Mouse (Mus musculus) spleen, adult 12 weeks (tissue): ENCODE measurements around the gene Scn1a.

ENCODE experiments used
- DNase-seq: peaks from one replicate; pipeline ENCODE4 v3.0.0; 2022; ENCODE audit warnings: low spot score

The Scn1a gene

GRCm38 (mm10) chr2:66440711-66441110 is at the start of gene Scn1a:
TSS of gene Scn1a (minus strand) at chr2:66440840.
- DNase-seq, result no peak

- no peak for DNase-seq
These were observed 37.8 kb upstream of the Scn1a start for GRCm38 (mm10) chr2:66478395-66478794.

GRCm38 (mm10) chr2:66473181-66473822 is 32.7 kb upstream of the Scn1a start:
- DNase-seq, result no peak

- no peak for DNase-seq
These were observed 24.8 kb upstream of the Scn1a start for GRCm38 (mm10) chr2:66465484-66465883.

GRCm38 (mm10) chr2:66464874-66465458 is 24.3 kb upstream of the Scn1a start:
- DNase-seq, result no peak

GRCm38 (mm10) chr2:66463916-66464315 is 23.3 kb upstream of the Scn1a start:
- DNase-seq, result no peak

- DNase-seq, result no peak
These were observed 21.8 kb upstream of the Scn1a start for GRCm38 (mm10) chr2:66462458-66462857.

GRCm38 (mm10) chr2:66439764-66440471 is 722 bp downstream of the Scn1a start:
- DNase-seq, result no peak

GRCm38 (mm10) chr2:66436286-66436685 is 4.4 kb downstream of the Scn1a start:
- DNase-seq, result no peak

GRCm38 (mm10) chr2:66409740-66410290 is 30.8 kb downstream of the Scn1a start:
- DNase-seq, result no peak

GRCm38 (mm10) chr2:66408899-66409739 is 31.5 kb downstream of the Scn1a start:
- DNase-seq, result no peak

- no peak for DNase-seq
These were observed 32.2 kb downstream of the Scn1a start for GRCm38 (mm10) chr2:66408456-66408855.

- DNase-seq, result no peak
These were observed 48.1 kb downstream of the Scn1a start for GRCm38 (mm10) chr2:66392586-66392985.

- DNase-seq, result no peak
These were observed 72.7 kb downstream of the Scn1a start for GRCm38 (mm10) chr2:66367957-66368356.

- no peak for DNase-seq
These were observed 90.0 kb downstream of the Scn1a start for GRCm38 (mm10) chr2:66350590-66350989.

GRCm38 (mm10) chr2:66346622-66347021 is 94.0 kb downstream of the Scn1a start:
- DNase-seq, result no peak

- no peak for DNase-seq
These were observed 94.5 kb downstream of the Scn1a start for GRCm38 (mm10) chr2:66346181-66346580.

GRCm38 (mm10) chr2:66337406-66337805 is 103.2 kb downstream of the Scn1a start:
- DNase-seq, result no peak

GRCm38 (mm10) chr2:66336396-66336795 is 104.2 kb downstream of the Scn1a start:
- no peak for DNase-seq

- no peak for DNase-seq
These were observed 168.1 kb downstream of the Scn1a start for GRCm38 (mm10) chr2:66272551-66272950.

- DNase-seq, result peak; percentile 65
These were observed 184.2 kb downstream of the Scn1a start, which contains the start of gene Ttc21b for GRCm38 (mm10) chr2:66256220-66257131. TSS of gene Ttc21b (minus strand) at chr2:66256617.
